Mouse (Mus musculus): Measurements from ENCODE around the gene Ulk4.
"Not testable (repeated sequence)": the region's sequence is repeated elsewhere in the genome, so short reads cannot be mapped to it uniquely, and the experiment has no call there.

DNA sequence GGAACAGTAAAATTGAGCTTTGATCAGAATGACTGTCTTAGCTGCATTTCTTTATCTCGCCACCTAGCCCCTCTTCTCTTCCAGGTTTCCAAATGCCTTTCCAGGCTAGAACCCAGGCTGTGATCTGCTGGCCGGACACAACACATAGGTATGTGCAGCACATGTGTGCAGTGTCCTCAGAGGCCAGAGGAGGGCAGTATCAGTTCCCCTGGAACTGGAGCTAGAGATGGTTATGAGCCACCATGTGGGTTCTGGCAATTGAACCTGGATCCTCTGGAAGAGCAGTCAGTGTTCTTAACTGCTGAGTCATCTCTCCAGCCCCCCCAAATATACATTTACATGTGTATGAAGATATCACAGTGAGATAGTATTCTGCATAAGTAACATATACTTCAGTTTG lies 359.4 kb downstream of the Ulk4 start:
- not testable (repeated sequence) for TF ChIP-seq CTCF, EP300 (IDR thresholded peaks at IDR 0.05)

Measured in lung, postnatal 0 days (tissue).